Mouse (Mus musculus): ENCODE data around the gene Gfpt1. TPM values are rescaled to one million over a fixed set of nuclear protein-coding genes. Genes with fewer than 3 reads are reported as not detected.

Gene Gfpt1
- total and polyA plus RNA-seq, 2 experiments from 2014 or later, result 17.7 to 32.9 TPM

- 66% methylated on average over 2 of the region's 2 CpGs for WGBS
- no peak overlapping the region for H3K4me3 ChIP-seq (ENCODE audit: low read length)
- ATAC-seq (no peak), DNase-seq (ENCODE audit: low spot score) (no peak)
- peaks cover 2% of the 10 kb centered on the region; the same call in 1 of the 2 replicates for H3K36me3 ChIP-seq (ENCODE audit: insufficient read depth, low read length)
- no peaks in the 10 kb centered on the region for H3K9me3 ChIP-seq (ENCODE audit: low read length)
- no peaks in the 10 kb centered on the region for H3K4me1 ChIP-seq (ENCODE audit: insufficient read depth, low read length)
- H3K27me3 ChIP-seq (ENCODE audit: insufficient read depth, low read length), result no peaks in the 10 kb centered on the region
- TF ChIP-seq CTCF (IDR thresholded peaks at IDR 0.05; ENCODE audit: low read depth), result no peak
- no peak overlapping the region for H3K4me2 ChIP-seq (ENCODE audit: low read depth, low read length)
- H3K9ac ChIP-seq (replicated peaks; ENCODE audit: low read length), result no peak overlapping the region
- H3K27ac ChIP-seq, result no peak overlapping the region
Measured at GRCm38 (mm10) chr6:87004099-87004498, 38.5 kb upstream of the Gfpt1 start.

GRCm38 (mm10) chr6:87005577-87005976 is 37.1 kb upstream of the Gfpt1 start:
- DNase-seq (ENCODE audit: low spot score), result no peak
- no peak for ATAC-seq

DNA sequence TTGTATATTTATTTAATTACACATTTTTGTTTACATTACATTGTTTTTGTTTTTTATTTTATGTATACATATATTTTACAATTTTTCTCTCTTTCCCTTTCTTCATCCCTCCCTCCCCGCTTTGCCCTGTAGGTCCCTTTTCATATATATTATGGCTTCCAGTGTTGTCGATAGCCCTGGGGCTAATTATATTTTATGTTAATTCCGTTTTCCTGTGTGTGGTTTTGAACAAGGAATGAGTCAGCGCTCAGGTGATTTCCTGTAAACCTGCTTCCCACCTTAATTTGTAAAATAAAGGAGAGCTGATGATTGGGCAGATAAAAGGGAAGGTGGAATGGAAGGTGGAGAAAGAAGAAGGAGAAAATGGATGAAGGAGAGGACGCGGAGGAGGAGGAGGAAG is 33.8 kb upstream of the Gfpt1 start, which contains the start of gene Nfu1:
TSS of gene Nfu1 (plus strand) at position 350 of the 400 bp plus-strand sequence.
- peak within 1 kb of the TSS; percentile 90 for H3K27ac ChIP-seq
- ATAC-seq, result no peak
- no peaks in the 10 kb centered on the region for H3K9me3 ChIP-seq (ENCODE audit: low read length)
- peak within 1 kb of the TSS; percentile 88 for H3K4me3 ChIP-seq (ENCODE audit: low read length)
- no peak for DNase-seq (ENCODE audit: low spot score)
- TF ChIP-seq CTCF (IDR thresholded peaks at IDR 0.05; ENCODE audit: low read depth), result no peak
- H3K36me3 ChIP-seq (ENCODE audit: insufficient read depth, low read length), result no peaks in the 10 kb centered on the region
- no peaks in the 10 kb centered on the region for H3K27me3 ChIP-seq (ENCODE audit: insufficient read depth, low read length)
- peak within 1 kb of the TSS; percentile 57 for H3K4me2 ChIP-seq (ENCODE audit: low read depth, low read length)
- peak within 1 kb of the TSS; percentile 96 for H3K9ac ChIP-seq (replicated peaks; ENCODE audit: low read length)
- 78% methylated on average over 6 of the region's 6 CpGs for WGBS
- peaks cover 5% of the 10 kb centered on the region; the same call in 1 of the 2 replicates for H3K4me1 ChIP-seq (ENCODE audit: insufficient read depth, low read length)

More at GRCm38 (mm10) chr6:87005577-87005976, 37.1 kb upstream of the Gfpt1 start:
- H3K9ac ChIP-seq (replicated peaks; ENCODE audit: low read length), result no peak overlapping the region
- peaks cover 4% of the 10 kb centered on the region; the same call in 1 of the 2 replicates for H3K4me1 ChIP-seq (ENCODE audit: insufficient read depth, low read length)
- H3K9me3 ChIP-seq (ENCODE audit: low read length), result no peaks in the 10 kb centered on the region
- H3K27me3 ChIP-seq (ENCODE audit: insufficient read depth, low read length), result no peaks in the 10 kb centered on the region
- H3K4me2 ChIP-seq (ENCODE audit: low read depth, low read length), result no peak overlapping the region
- H3K36me3 ChIP-seq (ENCODE audit: insufficient read depth, low read length), result no peaks in the 10 kb centered on the region
- no peak for TF ChIP-seq CTCF (IDR thresholded peaks at IDR 0.05; ENCODE audit: low read depth)
- H3K27ac ChIP-seq, result no peak overlapping the region
- no peak overlapping the region for H3K4me3 ChIP-seq (ENCODE audit: low read length)

- DNase-seq (ENCODE audit: low spot score), result peak; percentile 97
- Histone ChIP-seq H3K9me3 (ENCODE audit: low read length) (no peaks in the 10 kb centered on the region), H3K4me2 (ENCODE audit: low read depth, low read length) (peak overlapping the region; percentile 57), H3K4me1 (ENCODE audit: insufficient read depth, low read length) (peaks cover 5% of the 10 kb centered on the region; the same call in 1 of the 2 replicates), H3K36me3 (ENCODE audit: insufficient read depth, low read length) (no peaks in the 10 kb centered on the region), H3K4me3 (ENCODE audit: low read length) (peak overlapping the region; percentile 88), H3K27me3 (ENCODE audit: insufficient read depth, low read length) (no peaks in the 10 kb centered on the region), H3K27ac (peak overlapping the region; percentile 90), H3K9ac (replicated peaks; ENCODE audit: low read length) (peak overlapping the region; percentile 96)
- WGBS, result under 1% methylated on average over 36 of the region's 36 CpGs
- no peak for TF ChIP-seq CTCF (IDR thresholded peaks at IDR 0.05; ENCODE audit: low read depth)
- peak; percentile 97 for ATAC-seq
Measured at GRCm38 (mm10) chr6:87009692-87010328, 32.8 kb upstream of the Gfpt1 start.

- H3K27me3 ChIP-seq (ENCODE audit: insufficient read depth, low read length), result no peaks in the 10 kb centered on the region
- peak; percentile 74 for TF ChIP-seq CTCF (IDR thresholded peaks at IDR 0.05; ENCODE audit: low read depth)
- H3K36me3 ChIP-seq (ENCODE audit: insufficient read depth, low read length), result peaks cover 30% of the 10 kb centered on the region
- H3K4me1 ChIP-seq (ENCODE audit: insufficient read depth, low read length), result no peaks in the 10 kb centered on the region
- no peak overlapping the region for H3K4me2 ChIP-seq (ENCODE audit: low read depth, low read length)
- no peaks in the 10 kb centered on the region for H3K9me3 ChIP-seq (ENCODE audit: low read length)
- H3K9ac ChIP-seq (replicated peaks; ENCODE audit: low read length), result no peak overlapping the region
- WGBS, result 59% methylated on average over 4 of the region's 4 CpGs
- DNase-seq (ENCODE audit: low spot score) (peak; percentile 70), ATAC-seq (no peak)
- no peak overlapping the region for H3K4me3 ChIP-seq (ENCODE audit: low read length)
- H3K27ac ChIP-seq, result no peak overlapping the region
Measured at GRCm38 (mm10) chr6:87016916-87017315, 25.7 kb upstream of the Gfpt1 start.

- H3K4me3 ChIP-seq (ENCODE audit: low read length), result no peak overlapping the region
- ATAC-seq (no peak), DNase-seq (ENCODE audit: low spot score) (no peak)
- WGBS, result 88% methylated on average over 8 of the region's 8 CpGs
- no peak overlapping the region for H3K27ac ChIP-seq
- no peak for TF ChIP-seq CTCF (IDR thresholded peaks at IDR 0.05; ENCODE audit: low read depth)
- H3K9me3 ChIP-seq (ENCODE audit: low read length), result no peaks in the 10 kb centered on the region
- H3K4me1 ChIP-seq (ENCODE audit: insufficient read depth, low read length), result no peaks in the 10 kb centered on the region
- H3K9ac ChIP-seq (replicated peaks; ENCODE audit: low read length), result no peak overlapping the region
- H3K36me3 ChIP-seq (ENCODE audit: insufficient read depth, low read length), result peaks cover 44% of the 10 kb centered on the region
- H3K27me3 ChIP-seq (ENCODE audit: insufficient read depth, low read length), result no peaks in the 10 kb centered on the region
- no peak overlapping the region for H3K4me2 ChIP-seq (ENCODE audit: low read depth, low read length)
Measured at GRCm38 (mm10) chr6:87018874-87019273, 23.8 kb upstream of the Gfpt1 start.

- DNase-seq (ENCODE audit: low spot score), result no peak
- ATAC-seq, result no peak
- no peak for TF ChIP-seq CTCF (IDR thresholded peaks at IDR 0.05; ENCODE audit: low read depth)
- H3K4me1 ChIP-seq (ENCODE audit: insufficient read depth, low read length), result no peaks in the 10 kb centered on the region
- peaks cover 66% of the 10 kb centered on the region for H3K36me3 ChIP-seq (ENCODE audit: insufficient read depth, low read length)
- no peaks in the 10 kb centered on the region for H3K9me3 ChIP-seq (ENCODE audit: low read length)
- H3K4me3 ChIP-seq (ENCODE audit: low read length), result no peak overlapping the region
- H3K27ac ChIP-seq, result no peak overlapping the region
- 96% methylated on average over 12 of the region's 12 CpGs for WGBS
- H3K9ac ChIP-seq (replicated peaks; ENCODE audit: low read length), result no peak overlapping the region
- H3K4me2 ChIP-seq (ENCODE audit: low read depth, low read length), result no peak overlapping the region
- H3K27me3 ChIP-seq (ENCODE audit: insufficient read depth, low read length), result no peaks in the 10 kb centered on the region
Measured at GRCm38 (mm10) chr6:87021791-87022190, 20.9 kb upstream of the Gfpt1 start.

Measured in hindbrain, postnatal 0 days (tissue).